Comparison of ENCODE assay signal across 28 mouse cellular contexts in genomic region chr10:121062704-121063103, GRCm38 (mm10). TPM values are rescaled to one million over a fixed set of nuclear protein-coding genes. Genes with fewer than 3 reads are reported as not detected.
DNase-seq lines count a peak whose midpoint lies in the region; ATAC-seq lines count a peak whose summit lies in the region.
"Had no signal": no experiment of that assay in that cellular context is flagged by ENCODE, and none has a peak within 500 bp of the region (broad histone marks: within the 10 kb centered on the region; RNA-seq: fewer than 3 reads in every experiment).

No protein-coding gene starts in this region.

- H3K4me3 ChIP-seq in embryonic facial prominence, embryonic 15.5 days (replicated peaks), result no peak overlapping the region
- H3K4me3 ChIP-seq in midbrain, embryonic 16.5 days (ENCODE audit: low read depth, low read length), result no peak overlapping the region
- no peak overlapping the region for H3K4me3 ChIP-seq in intestine, embryonic 16.5 days (ENCODE audit: low read length)
- H3K4me3 ChIP-seq: embryonic facial prominence, embryonic 12.5 days; erythroblast, embryonic 14.5 days; forebrain, embryonic 10.5 days; forebrain, embryonic 12.5 days had no signal

- no peaks in the 10 kb centered on the region for H3K9me3 ChIP-seq in embryonic facial prominence, embryonic 15.5 days (replicated peaks)
- H3K9me3 ChIP-seq in midbrain, embryonic 16.5 days (replicated peaks; ENCODE audit: control insufficient read depth, low read length, poor library complexity, severe bottlenecking), result no peaks in the 10 kb centered on the region
- no peaks in the 10 kb centered on the region for H3K9me3 ChIP-seq in intestine, embryonic 16.5 days (ENCODE audit: control insufficient read depth, low read length)
- H3K9me3 ChIP-seq: embryonic facial prominence, embryonic 12.5 days; forebrain, embryonic 12.5 days had no signal

- WGBS in embryonic facial prominence, embryonic 15.5 days, result 29% methylated on average over 8 of the region's 8 CpGs
- WGBS in midbrain, embryonic 16.5 days, result 70% methylated on average over 8 of the region's 8 CpGs
- 93% methylated on average over 8 of the region's 8 CpGs for WGBS in intestine, embryonic 16.5 days

- no peak overlapping the region for H3K9ac ChIP-seq in embryonic facial prominence, embryonic 15.5 days
- no peak overlapping the region for H3K9ac ChIP-seq in midbrain, embryonic 16.5 days (ENCODE audit: low read depth, low read length)
- H3K9ac ChIP-seq in intestine, embryonic 16.5 days (ENCODE audit: low read depth, low read length), result no peak overlapping the region
- H3K9ac ChIP-seq: embryonic facial prominence, embryonic 12.5 days; forebrain, embryonic 12.5 days had no signal

- H3K27me3 ChIP-seq in embryonic facial prominence, embryonic 15.5 days, result no peaks in the 10 kb centered on the region
- no peaks in the 10 kb centered on the region for H3K27me3 ChIP-seq in midbrain, embryonic 16.5 days (ENCODE audit: control insufficient read depth, insufficient read depth, low read depth, low read length)
- H3K27me3 ChIP-seq in intestine, embryonic 16.5 days (replicated peaks; ENCODE audit: control insufficient read depth, insufficient read depth, low read length), result no peaks in the 10 kb centered on the region
- H3K27me3 ChIP-seq: CH12.LX; embryonic facial prominence, embryonic 12.5 days; forebrain, embryonic 12.5 days; Patski had no signal

- intact Hi-C loops in heart, postnatal 25 days (cut with DNase I), result no loop called here

- H3K4me2 ChIP-seq in embryonic facial prominence, embryonic 15.5 days (replicated peaks), result 0 out of 2 replicates have a peak overlapping the region, but pooled peaks have one; percentile 2
- H3K4me2 ChIP-seq in midbrain, embryonic 16.5 days (ENCODE audit: low read length), result no peak overlapping the region
- H3K4me2 ChIP-seq in intestine, embryonic 16.5 days (ENCODE audit: low read depth, low read length), result no peak overlapping the region
- H3K4me2 ChIP-seq: embryonic facial prominence, embryonic 12.5 days; forebrain, embryonic 12.5 days had no signal

- no peak for ATAC-seq in embryonic facial prominence, embryonic 15.5 days (ENCODE audit: insufficient number of reproducible peaks, low FRiP score, low TSS enrichment, low read depth)
- ATAC-seq in midbrain, embryonic 16.5 days, result no peak
- no peak for ATAC-seq in intestine, embryonic 16.5 days
- ATAC-seq: activated CD4-positive, CD25-positive, alpha-beta regulatory T cell, adult 4 months; CD4-positive, CD25-positive, alpha-beta regulatory T cell, adult 4 months; forebrain, embryonic 14.5 days; forebrain, embryonic 16.5 days; Patski had no signal

- H3K36me3 ChIP-seq in embryonic facial prominence, embryonic 15.5 days, result no peaks in the 10 kb centered on the region
- no peaks in the 10 kb centered on the region for H3K36me3 ChIP-seq in midbrain, embryonic 16.5 days (ENCODE audit: control insufficient read depth, insufficient read depth, low read length)
- no peaks in the 10 kb centered on the region for H3K36me3 ChIP-seq in intestine, embryonic 16.5 days (ENCODE audit: control insufficient read depth, insufficient read depth, low read length)
- H3K36me3 ChIP-seq: embryonic facial prominence, embryonic 12.5 days; forebrain, embryonic 10.5 days; forebrain, embryonic 12.5 days; G1E had no signal

- no peak overlapping the region for H3K27ac ChIP-seq in embryonic facial prominence, embryonic 15.5 days (replicated peaks)
- no peak overlapping the region for H3K27ac ChIP-seq in midbrain, embryonic 16.5 days (ENCODE audit: low read length)
- H3K27ac ChIP-seq in intestine, embryonic 16.5 days (ENCODE audit: low read length), result no peak overlapping the region
- H3K27ac ChIP-seq: embryonic facial prominence, embryonic 12.5 days; forebrain, embryonic 10.5 days; forebrain, embryonic 12.5 days had no signal

- H3K4me1 ChIP-seq in embryonic facial prominence, embryonic 15.5 days, result peaks cover 19% of the 10 kb centered on the region
- H3K4me1 ChIP-seq in midbrain, embryonic 16.5 days (ENCODE audit: control insufficient read depth, insufficient read depth, low read length), result peaks cover 4% of the 10 kb centered on the region; the same call in 1 of the 2 replicates
- peaks cover 5% of the 10 kb centered on the region; the same call in 1 of the 2 replicates for H3K4me1 ChIP-seq in intestine, embryonic 16.5 days (ENCODE audit: control insufficient read depth, insufficient read depth, low read length)
- H3K4me1 ChIP-seq: forebrain, embryonic 10.5 days had no signal

- peak; percentile 37 for DNase-seq in embryo, embryonic 11 days
- DNase-seq in embryo, embryonic 9.5 days (ENCODE audit: extremely low spot score), result no peak
- peak; percentile 33 for DNase-seq in heart, adult 11 months
- no peak for DNase-seq in heart, postnatal 25 days (ENCODE audit: low spot score)
- DNase-seq: adrenal gland, adult 8-10 months; adrenal gland, postnatal 14 days; adrenal gland, postnatal 36 days; B cell, adult 2 months; cerebellum, adult 11-12 months; cerebellum, adult 2 months; cerebellum, adult 9-10 months; cerebellum, postnatal 10 days; cerebellum, postnatal 25 days had no signal

RNA-seq across cellular contexts. Expression of gene Wif1, which starts 28.9 kb away (rescaled TPM):
- total RNA-seq in heart, postnatal 25 days (2021), result 1 to 10 TPM; 2.7 to 2.9 TPM
- polyA plus RNA-seq in embryonic facial prominence, embryonic 15.5 days (2015; fragmentation: Nextera tagmentation; extraction: Ambion mirVana), result 89.0 and 92.7 TPM in 2 replicates
- polyA plus RNA-seq in midbrain, embryonic 16.5 days (2015; fragmentation: Nextera tagmentation; extraction: Ambion mirVana), result 18.7 and 20.6 TPM in 2 replicates
- polyA plus RNA-seq in intestine, embryonic 16.5 days (2015; fragmentation: Nextera tagmentation; extraction: Ambion mirVana), result 0.51 and 0.57 TPM in 2 replicates
- total RNA-seq: adrenal gland, adult 18-20 months; CH12.LX; G1E had no signal
- polyA plus RNA-seq: activated CD4-positive, CD25-positive, alpha-beta regulatory T cell, adult 4 months; CD4-positive, CD25-positive, alpha-beta regulatory T cell, adult 4 months; erythroblast, embryonic 14.5 days; G1E had no signal

Comparison
In these comparisons a context has a peak if more than half of its experiments do, and no peak if none do; other contexts are left out.
1. DNase-seq: peak in embryo, embryonic 11 days (single experiment) and heart, adult 11 months (single experiment); none in embryo, embryonic 9.5 days (single experiment) and heart, postnatal 25 days (single experiment).
2. RNA of gene Wif1, which starts 28.9 kb away (polyA plus RNA-seq): 89.0 to 92.7 TPM in embryonic facial prominence, embryonic 15.5 days and 18.7 to 20.6 TPM in midbrain, embryonic 16.5 days; 0.51 to 0.57 TPM in intestine, embryonic 16.5 days; every median in the first group is over 10 times any median in the second.